Mouse (Mus musculus) yolk sac, embryonic 10.5 days (tissue): ENCODE measurements around the gene Dpm1.

ENCODE experiments used
- DNase-seq: peaks from one replicate; pipeline ENCODE4 v3.0.0-alpha.2; 2017; ENCODE audit warnings: low spot score

The Dpm1 gene

GRCm38 (mm10) chr2:168166750-168167460 lies 63.5 kb downstream of the Dpm1 start:
- peak; percentile 88 for DNase-seq

GRCm38 (mm10) chr2:168161978-168162377 lies 68.4 kb downstream of the Dpm1 start:
- no peak for DNase-seq

GRCm38 (mm10) chr2:168161514-168161971 lies 68.8 kb downstream of the Dpm1 start:
- DNase-seq, result peak; percentile 74

- DNase-seq, result peak; percentile 88
Observed at GRCm38 (mm10) chr2:168160370-168160930, 69.9 kb downstream of the Dpm1 start.
